Mouse (Mus musculus) adrenal gland, adult 2 months (tissue): Measurements from ENCODE around the gene Prkar2b. TPM values are rescaled to one million over a fixed set of nuclear protein-coding genes. Genes with fewer than 3 reads are reported as not detected.

ENCODE experiments used
- DNase-seq: peaks from one replicate; pipeline ENCODE4 v3.0.0; 2021
- polyA plus RNA-seq: library from polyadenylated mRNA; depleted of rRNA; stranded (reverse); fragments of >200 nt; gene quantifications from 2 replicates; pipeline ENCODE4 v1.2.3, GENCODE M21; 2012; rRNA removed
- total RNA-seq, 2 experiments: library from RNA; stranded (reverse); gene quantifications; 2 replicates each; pipeline ENCODE4 v1.2.3; 2021

The Prkar2b gene
- total and polyA plus RNA-seq, 3 experiments = 134 to 511 (median 336) TPM

GRCm38 (mm10) chr12:31924135-31924534 lies 137.0 kb downstream of the Prkar2b start:
- DNase-seq = no peak

- DNase-seq = no peak
Observed at GRCm38 (mm10) chr12:31920464-31921405, 140.4 kb downstream of the Prkar2b start.

GRCm38 (mm10) chr12:31917245-31917644 lies 143.9 kb downstream of the Prkar2b start:
- DNase-seq = peak; percentile 89

GRCm38 (mm10) chr12:31916691-31917090 lies 144.4 kb downstream of the Prkar2b start:
- DNase-seq = no peak

- DNase-seq = peak; percentile 81
Observed at GRCm38 (mm10) chr12:31913614-31914013, 147.5 kb downstream of the Prkar2b start.

GRCm38 (mm10) chr12:31912966-31913551 lies 148.0 kb downstream of the Prkar2b start:
- no peak for DNase-seq

Other genes with a start within 250 kb of the Prkar2b start
- gene Hbp1, start 110.8 kb downstream of the Prkar2b start, total RNA-seq = 10 to 100 TPM; 76.4 to 95.2 TPM
- gene Hbp1, start 110.8 kb downstream of the Prkar2b start, polyA plus RNA-seq = 38.0 and 49.8 TPM in 2 replicates
- 1 to 10 TPM; 1.8 to 2.8 TPM for gene Pik3cg, start 147.4 kb upstream of the Prkar2b start, total RNA-seq
- gene Pik3cg, start 147.4 kb upstream of the Prkar2b start, polyA plus RNA-seq = 0.73 and 0.75 TPM in 2 replicates